Mouse (Mus musculus): ENCODE data around the gene Ets1. TPM values are rescaled to one million over a fixed set of nuclear protein-coding genes. Genes with fewer than 3 reads are reported as not detected.

Gene Ets1
- polyA plus RNA-seq, 1 experiment from 2014 or later = 36.6 TPM

DNA sequence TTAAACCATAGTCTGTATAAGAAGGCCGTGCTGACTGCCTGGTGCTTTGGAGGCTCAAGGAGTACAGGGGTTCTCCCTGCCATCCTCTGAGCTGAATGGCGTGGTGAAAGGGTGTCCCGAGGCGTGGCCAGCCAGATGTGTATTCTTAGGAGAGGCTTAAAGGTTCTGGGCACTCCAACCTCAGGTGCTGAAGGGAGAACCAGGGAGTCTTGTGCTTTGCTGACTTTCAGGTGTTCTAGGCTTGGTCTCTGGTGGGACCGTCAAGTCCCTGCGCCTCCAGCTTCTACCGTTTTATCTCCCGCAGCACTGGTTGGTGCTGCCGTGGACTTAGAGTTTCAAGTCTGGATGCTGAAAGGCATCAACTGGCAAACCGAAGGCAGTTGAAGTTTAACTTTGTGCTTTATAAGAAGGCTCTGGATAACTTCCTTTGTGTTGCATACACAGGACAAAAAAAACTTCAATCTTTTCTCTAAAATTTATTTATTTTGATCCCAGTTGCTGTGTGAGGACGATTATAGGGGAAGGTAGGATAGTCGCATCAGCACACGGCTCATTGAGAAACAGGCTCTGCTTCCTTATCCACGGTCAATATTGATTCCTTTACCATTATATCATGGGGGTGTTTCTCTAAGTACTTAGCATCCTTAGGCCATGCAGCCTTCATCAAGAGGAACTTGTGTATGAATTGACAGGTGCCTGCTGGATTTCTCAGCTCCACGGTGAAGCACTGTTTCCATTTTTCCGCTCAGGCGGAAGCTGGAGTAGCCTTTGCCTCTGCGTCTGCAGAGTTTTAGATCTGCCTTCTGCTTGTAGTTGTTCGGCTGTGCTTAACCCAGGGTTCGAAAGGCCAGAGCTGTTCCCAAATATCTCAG, 65.3 kb downstream of the Ets1 start:
- Histone ChIP-seq H3K9ac (no peak overlapping the region), H3K36me3 (no peaks in the 10 kb centered on the region), H3K27me3 (replicated peaks) (peaks cover 12% of the 10 kb centered on the region), H3K9me3 (no peaks in the 10 kb centered on the region), H3K4me1 (0 out of 2 replicates have a peak, but pooled peaks cover 3% of the 10 kb centered on the region), H3K4me3 (no peak overlapping the region), H3K4me2 (replicated peaks) (no peak overlapping the region), H3K27ac (no peak overlapping the region)
- WGBS = 87% methylated on average over 20 of the region's 20 CpGs
- ATAC-seq (ENCODE audit: low FRiP score, low read depth) = no peak

DNA sequence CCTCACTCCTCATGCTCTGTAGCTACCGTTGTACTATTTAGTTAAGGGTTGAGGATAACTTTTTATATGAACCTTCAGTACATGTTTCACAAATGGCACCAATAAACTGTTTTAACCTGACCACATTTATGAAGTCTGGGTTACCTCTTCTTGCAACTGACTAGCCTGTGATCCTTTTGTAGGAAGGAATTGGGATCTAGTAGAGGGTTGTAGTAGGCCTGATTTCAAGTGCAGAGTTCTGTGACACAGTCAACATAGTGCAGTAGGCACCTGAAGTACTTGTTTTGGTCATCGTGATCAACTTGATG, 65.9 kb downstream of the Ets1 start:
- Histone ChIP-seq H3K27me3 (replicated peaks) (peaks cover 8% of the 10 kb centered on the region), H3K4me1 (no peaks in the 10 kb centered on the region), H3K9me3 (no peaks in the 10 kb centered on the region), H3K36me3 (no peaks in the 10 kb centered on the region), H3K27ac (no peak overlapping the region), H3K9ac (no peak overlapping the region), H3K4me3 (no peak overlapping the region), H3K4me2 (replicated peaks) (no peak overlapping the region)
- no peak for ATAC-seq (ENCODE audit: low FRiP score, low read depth)
- WGBS = 90% methylated on average over 2 of the region's 2 CpGs

DNA sequence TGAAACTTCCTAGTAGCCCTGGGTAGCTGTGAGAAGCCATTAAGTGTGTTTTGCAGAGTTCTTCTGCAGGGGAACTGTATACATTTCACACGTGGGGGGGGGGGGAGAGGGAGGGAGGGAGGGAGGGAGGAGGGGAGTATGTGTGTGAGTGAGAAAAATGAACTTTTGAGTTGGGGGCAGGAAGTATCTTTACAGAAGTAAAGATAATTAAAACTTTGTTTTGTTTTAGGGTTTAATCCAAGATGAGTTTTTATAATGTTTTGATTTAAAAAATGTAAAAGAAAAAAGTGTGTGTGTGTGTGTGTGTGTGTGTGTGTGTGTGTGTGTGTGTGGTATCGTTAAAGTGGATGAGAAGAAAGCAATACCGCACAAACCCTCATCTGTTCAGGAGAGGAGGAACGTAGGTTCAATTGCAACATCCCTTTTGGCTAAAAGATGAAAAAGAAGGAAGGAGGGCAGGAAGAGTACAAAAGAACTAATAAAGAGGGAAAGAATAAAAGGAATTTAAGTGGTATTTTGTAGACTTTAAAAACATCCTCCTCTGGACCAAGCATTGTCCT, 66.9 kb downstream of the Ets1 start:
- H3K27ac ChIP-seq = no peak overlapping the region
- 65% methylated on average over 4 of the region's 4 CpGs for WGBS
- H3K4me2 ChIP-seq (replicated peaks) = no peak overlapping the region
- no peaks in the 10 kb centered on the region for H3K36me3 ChIP-seq
- H3K4me1 ChIP-seq = no peaks in the 10 kb centered on the region
- H3K4me3 ChIP-seq = no peak overlapping the region
- no peaks in the 10 kb centered on the region for H3K27me3 ChIP-seq (replicated peaks)
- no peaks in the 10 kb centered on the region for H3K9me3 ChIP-seq
- no peak for ATAC-seq (ENCODE audit: low FRiP score, low read depth)
- H3K9ac ChIP-seq = no peak overlapping the region

DNA sequence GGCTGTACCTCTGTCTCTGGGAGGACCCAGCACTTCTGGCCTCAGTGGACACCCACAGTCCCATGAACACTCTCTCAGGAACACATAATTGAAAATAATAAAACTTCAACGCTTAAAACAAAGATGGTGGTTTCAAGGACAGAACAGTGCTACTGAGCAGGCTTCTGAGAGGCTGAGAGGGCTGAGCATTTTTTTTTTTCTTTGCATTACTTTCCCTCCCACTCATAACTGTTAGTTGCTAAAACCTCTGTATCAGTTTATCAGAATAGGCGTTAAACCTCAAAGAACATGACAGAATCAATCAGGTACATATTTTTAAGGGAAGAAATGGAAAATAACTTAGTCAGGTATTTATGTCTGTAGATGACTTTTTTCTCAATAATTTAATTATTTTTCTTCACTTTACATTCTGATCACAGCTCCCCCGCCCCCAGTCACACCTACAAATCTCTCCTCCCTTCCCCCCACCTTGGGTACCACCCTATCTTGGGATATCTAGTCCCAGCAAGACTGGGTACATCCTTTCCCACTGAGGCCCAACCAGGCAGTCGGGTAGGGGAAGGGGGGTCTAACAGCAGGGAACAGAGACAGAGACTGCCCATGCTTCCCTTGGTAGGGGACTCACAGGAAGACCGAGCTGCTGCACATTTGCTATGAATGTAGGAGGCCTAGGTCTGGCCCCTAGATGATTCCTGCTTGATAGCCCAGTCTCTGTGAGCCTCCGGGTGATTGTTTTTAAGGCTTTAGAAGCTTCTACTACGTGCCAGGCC, 68.1 kb downstream of the Ets1 start:
- H3K4me1 ChIP-seq = no peaks in the 10 kb centered on the region
- no peak overlapping the region for H3K4me2 ChIP-seq (replicated peaks)
- no peaks in the 10 kb centered on the region for H3K36me3 ChIP-seq
- H3K9ac ChIP-seq = no peak overlapping the region
- no peak overlapping the region for H3K27ac ChIP-seq
- no peaks in the 10 kb centered on the region for H3K9me3 ChIP-seq
- H3K27me3 ChIP-seq (replicated peaks) = no peaks in the 10 kb centered on the region
- ATAC-seq (ENCODE audit: low FRiP score, low read depth) = no peak
- 81% methylated on average over 7 of the region's 7 CpGs for whole genome bisulfite sequencing
- no peak overlapping the region for H3K4me3 ChIP-seq

DNA sequence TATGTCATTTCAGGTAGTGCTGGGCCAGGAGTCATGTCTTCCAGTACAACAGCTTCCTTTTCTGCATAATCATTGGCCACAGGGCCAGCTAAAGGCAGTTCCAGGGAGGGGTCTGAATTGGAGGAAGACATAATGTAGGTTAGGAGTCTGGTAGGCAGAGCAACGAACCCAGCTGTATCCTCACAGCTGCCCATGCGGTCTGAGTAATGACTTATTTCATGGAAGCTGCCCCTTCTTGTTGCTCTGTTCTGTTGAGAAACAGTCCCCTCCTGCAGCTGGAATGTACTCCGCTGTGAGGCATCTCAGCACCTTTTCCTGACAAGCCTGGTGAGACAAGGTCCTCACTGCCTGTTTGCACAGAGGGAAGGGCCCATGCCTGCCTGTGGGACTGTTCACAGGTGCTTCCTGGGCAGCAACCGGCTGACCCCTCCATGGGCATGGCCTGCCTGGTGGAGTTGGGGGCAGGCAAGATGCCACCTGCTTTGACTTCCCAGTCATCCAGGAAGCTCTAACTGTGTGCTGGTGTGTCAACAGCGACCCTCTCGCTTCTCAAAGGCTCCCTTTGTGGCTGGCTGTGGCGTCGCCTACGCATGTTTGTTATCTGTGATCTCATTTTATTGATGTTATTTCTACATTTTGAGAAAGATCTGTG, 69.9 kb downstream of the Ets1 start:
- Histone ChIP-seq H3K9me3 (peaks cover 7% of the 10 kb centered on the region; the same call in 1 of the 2 replicates), H3K4me1 (0 out of 2 replicates have a peak, but pooled peaks cover 5% of the 10 kb centered on the region), H3K4me2 (replicated peaks) (no peak overlapping the region), H3K36me3 (no peaks in the 10 kb centered on the region), H3K27me3 (replicated peaks) (no peaks in the 10 kb centered on the region), H3K27ac (no peak overlapping the region), H3K9ac (no peak overlapping the region), H3K4me3 (no peak overlapping the region)
- no peak for ATAC-seq (ENCODE audit: low FRiP score, low read depth)
- WGBS = 75% methylated on average over 9 of the region's 9 CpGs

DNA sequence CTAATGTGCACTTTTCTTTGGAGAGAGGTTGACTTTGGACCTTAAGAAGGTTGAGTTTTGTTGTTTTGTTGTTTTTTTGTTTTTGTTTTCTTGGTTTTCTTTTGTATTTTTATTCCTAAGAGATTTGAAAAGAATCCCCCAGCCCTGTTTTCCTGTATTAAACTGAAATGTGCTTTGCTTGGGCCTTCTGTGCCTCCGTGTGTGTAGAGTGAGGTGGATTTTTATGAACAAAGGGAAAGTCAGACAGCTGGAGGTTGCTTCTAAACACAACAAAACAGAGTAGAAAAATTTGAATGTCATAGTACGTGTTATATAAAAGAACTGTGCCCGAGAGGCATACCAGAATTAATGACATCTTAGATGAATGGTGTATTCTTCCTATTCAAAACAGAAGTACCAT, 71.4 kb downstream of the Ets1 start:
- 72% methylated on average over 3 of the region's 3 CpGs for WGBS
- no peak overlapping the region for H3K27ac ChIP-seq
- peaks cover 7% of the 10 kb centered on the region; the same call in 1 of the 2 replicates for H3K9me3 ChIP-seq
- no peak overlapping the region for H3K4me3 ChIP-seq
- no peak overlapping the region for H3K4me2 ChIP-seq (replicated peaks)
- peaks cover 7% of the 10 kb centered on the region; the same call in 1 of the 2 replicates for H3K27me3 ChIP-seq (replicated peaks)
- H3K9ac ChIP-seq = no peak overlapping the region
- 0 out of 2 replicates have a peak, but pooled peaks cover 5% of the 10 kb centered on the region for H3K4me1 ChIP-seq
- ATAC-seq (ENCODE audit: low FRiP score, low read depth) = no peak
- H3K36me3 ChIP-seq = no peaks in the 10 kb centered on the region

DNA sequence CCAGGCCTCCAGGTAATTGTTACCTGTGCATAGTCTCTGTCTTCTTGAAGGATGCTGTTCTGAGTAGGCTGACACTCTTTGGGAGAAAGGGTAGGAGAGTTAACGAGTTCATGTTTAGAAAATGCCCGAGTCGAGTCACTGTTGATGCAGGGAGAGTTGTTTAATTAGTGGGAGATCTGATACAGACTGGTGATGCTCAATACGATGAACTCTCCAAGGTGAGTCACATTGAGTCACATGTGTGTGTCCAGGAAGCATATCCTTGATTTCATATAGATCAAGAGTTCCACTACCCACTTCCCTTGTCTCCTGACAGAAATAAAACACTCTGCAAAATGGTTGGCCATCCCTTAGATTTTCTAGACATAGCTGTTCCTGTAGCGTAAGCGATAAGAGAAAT, 72.5 kb downstream of the Ets1 start:
- Histone ChIP-seq H3K36me3 (no peaks in the 10 kb centered on the region), H3K27ac (no peak overlapping the region), H3K4me3 (no peak overlapping the region), H3K4me1 (0 out of 2 replicates have a peak, but pooled peaks cover 5% of the 10 kb centered on the region), H3K9me3 (peaks cover 7% of the 10 kb centered on the region; the same call in 1 of the 2 replicates), H3K27me3 (replicated peaks) (peaks cover 15% of the 10 kb centered on the region; the same call in 1 of the 2 replicates), H3K9ac (no peak overlapping the region), H3K4me2 (replicated peaks) (no peak overlapping the region)
- no peak for ATAC-seq (ENCODE audit: low FRiP score, low read depth)
- WGBS = 85% methylated on average over 6 of the region's 6 CpGs

DNA sequence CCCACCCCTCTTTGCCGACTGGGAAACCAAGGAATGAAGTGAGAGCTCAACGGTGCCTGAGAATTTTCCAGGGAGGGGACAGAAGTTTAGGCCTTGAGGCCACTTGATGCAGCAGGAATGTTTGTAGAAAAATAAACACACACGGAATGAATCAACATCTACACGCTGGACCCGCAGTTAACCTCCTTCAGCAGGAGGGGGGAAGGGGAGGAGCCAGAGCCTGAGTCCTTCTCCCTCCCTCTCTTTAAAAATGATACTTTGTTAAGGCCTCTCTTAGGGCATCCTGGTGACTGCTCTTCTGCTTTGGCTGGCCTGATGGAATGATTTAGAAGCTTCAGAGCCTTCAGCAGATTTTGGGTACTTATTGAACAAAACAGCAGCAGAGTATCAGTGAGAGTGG, 73.3 kb downstream of the Ets1 start:
- 23% methylated on average over 5 of the region's 5 CpGs for WGBS
- H3K27ac ChIP-seq = no peak overlapping the region
- no peak overlapping the region for H3K4me2 ChIP-seq (replicated peaks)
- no peak for ATAC-seq (ENCODE audit: low FRiP score, low read depth)
- peaks cover 22% of the 10 kb centered on the region for H3K27me3 ChIP-seq (replicated peaks)
- H3K4me3 ChIP-seq = no peak overlapping the region
- H3K36me3 ChIP-seq = no peaks in the 10 kb centered on the region
- peaks cover 7% of the 10 kb centered on the region; the same call in 1 of the 2 replicates for H3K9me3 ChIP-seq
- H3K4me1 ChIP-seq = 0 out of 2 replicates have a peak, but pooled peaks cover 5% of the 10 kb centered on the region
- H3K9ac ChIP-seq = no peak overlapping the region

DNA sequence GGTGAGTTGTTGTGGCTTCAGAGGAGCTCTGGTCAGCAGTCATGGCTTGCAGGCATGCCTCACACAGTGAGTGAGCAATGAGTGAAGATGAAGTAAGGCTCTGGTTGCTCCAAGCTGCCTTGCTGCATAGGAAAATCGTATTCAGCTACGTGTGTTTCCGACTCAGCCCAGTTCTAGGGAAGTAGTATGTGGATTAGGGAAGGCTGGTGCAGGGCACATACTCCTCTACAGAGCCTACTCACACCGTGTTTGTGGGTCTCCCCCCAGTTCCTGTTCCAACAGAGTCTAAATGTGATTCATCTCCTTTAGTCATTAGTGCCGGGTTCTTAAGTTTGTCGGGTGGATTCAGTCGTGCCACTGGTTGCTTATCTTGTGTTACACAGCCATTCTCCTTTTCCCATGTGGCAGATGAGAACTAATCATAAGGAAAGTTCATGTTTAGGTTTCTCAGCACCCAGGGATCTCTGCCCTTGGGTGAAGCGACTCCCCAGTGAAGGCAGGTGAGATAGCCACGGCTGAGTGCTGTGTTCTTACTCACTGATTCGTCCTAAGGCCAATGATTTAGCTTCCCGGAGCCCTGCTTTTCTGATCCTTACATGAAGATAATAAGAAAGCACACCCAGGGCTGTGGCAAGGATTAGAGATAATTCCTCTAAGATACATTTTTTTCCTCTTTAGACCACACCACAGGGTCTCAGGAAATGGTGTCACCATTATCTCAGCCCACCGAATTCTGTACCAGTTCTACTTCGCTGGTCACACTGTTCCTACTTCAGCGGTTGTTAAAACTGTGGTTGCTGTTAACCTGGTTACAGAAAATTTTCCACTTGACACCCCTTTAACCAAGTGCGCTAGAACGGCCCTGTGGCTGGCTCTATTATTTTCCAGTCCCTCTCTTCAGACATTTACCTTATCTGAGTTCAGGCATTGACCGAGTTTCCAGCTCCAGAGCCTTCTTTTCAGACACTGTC, 74.0 kb downstream of the Ets1 start:
- WGBS = 79% methylated on average over 17 of the region's 17 CpGs
- Histone ChIP-seq H3K27ac (no peak overlapping the region), H3K36me3 (no peaks in the 10 kb centered on the region), H3K27me3 (replicated peaks) (peaks cover 29% of the 10 kb centered on the region), H3K9ac (no peak overlapping the region), H3K4me3 (no peak overlapping the region), H3K9me3 (peaks cover 7% of the 10 kb centered on the region; the same call in 1 of the 2 replicates), H3K4me1 (peaks cover 7% of the 10 kb centered on the region; the same call in 1 of the 2 replicates), H3K4me2 (replicated peaks) (no peak overlapping the region)
- no peak for ATAC-seq (ENCODE audit: low FRiP score, low read depth)

DNA sequence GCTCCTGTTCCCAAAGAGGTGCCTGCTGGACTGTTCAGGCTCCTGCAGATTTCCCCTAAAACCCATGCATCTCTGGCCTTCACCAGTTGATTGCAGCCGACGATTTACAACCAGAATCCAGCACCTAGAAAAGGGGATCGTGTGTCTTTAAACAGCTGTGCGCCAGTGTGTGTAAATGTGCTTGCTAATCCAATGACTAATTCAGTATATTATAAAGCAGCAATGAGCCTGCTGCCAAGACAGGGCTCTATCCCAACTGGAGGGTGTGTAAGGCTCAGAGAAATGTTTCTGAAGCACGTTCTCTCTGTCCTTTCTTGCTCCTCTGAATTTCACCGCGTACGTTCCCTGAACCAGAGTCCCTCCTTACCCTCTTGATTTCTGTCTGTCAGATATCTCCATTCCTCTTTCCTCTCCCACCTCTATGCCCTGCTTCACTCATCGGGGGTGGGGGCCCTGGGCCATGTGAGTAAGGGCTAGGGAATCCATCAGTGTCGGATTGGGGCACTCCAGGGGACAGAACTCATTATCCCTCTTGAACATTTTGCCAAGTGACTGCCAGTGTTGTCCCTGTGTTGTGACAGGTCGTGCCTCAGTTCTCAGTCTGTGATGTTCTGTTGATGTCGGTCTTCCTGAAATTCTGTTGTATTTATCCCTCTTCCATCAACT, 75.1 kb downstream of the Ets1 start:
- no peak overlapping the region for H3K27ac ChIP-seq
- WGBS = 75% methylated on average over 12 of the region's 12 CpGs
- H3K4me3 ChIP-seq = no peak overlapping the region
- H3K4me2 ChIP-seq (replicated peaks) = no peak overlapping the region
- peaks cover 33% of the 10 kb centered on the region for H3K27me3 ChIP-seq (replicated peaks)
- H3K36me3 ChIP-seq = no peaks in the 10 kb centered on the region
- ATAC-seq (ENCODE audit: low FRiP score, low read depth) = no peak
- H3K4me1 ChIP-seq = peaks cover 18% of the 10 kb centered on the region
- H3K9ac ChIP-seq = no peak overlapping the region
- H3K9me3 ChIP-seq = peaks cover 7% of the 10 kb centered on the region; the same call in 1 of the 2 replicates

Data from neural tube, embryonic 12.5 days (tissue).